Mouse (Mus musculus): ENCODE measurements around the gene Sart3. TPM values are rescaled to one million over a fixed set of nuclear protein-coding genes. Genes with fewer than 3 reads are reported as not detected.
"Not testable (repeated sequence)": the region's sequence is repeated elsewhere in the genome, so short reads cannot be mapped to it uniquely, and the experiment has no call there.

Sart3 gene
- total RNA-seq, 4 experiments from 2014 or later, result 43.7 to 57.8 (median 48.9) TPM

GRCm38 (mm10) chr5:113791197-113792095 is 19.1 kb upstream of the Sart3 start:
- no peak for DNase-seq (ENCODE audit: low spot score in 2 of 2)

GRCm38 (mm10) chr5:113790453-113791196 is 18.3 kb upstream of the Sart3 start:
- DNase-seq (ENCODE audit: low spot score in 2 of 2), result no peak

DNA sequence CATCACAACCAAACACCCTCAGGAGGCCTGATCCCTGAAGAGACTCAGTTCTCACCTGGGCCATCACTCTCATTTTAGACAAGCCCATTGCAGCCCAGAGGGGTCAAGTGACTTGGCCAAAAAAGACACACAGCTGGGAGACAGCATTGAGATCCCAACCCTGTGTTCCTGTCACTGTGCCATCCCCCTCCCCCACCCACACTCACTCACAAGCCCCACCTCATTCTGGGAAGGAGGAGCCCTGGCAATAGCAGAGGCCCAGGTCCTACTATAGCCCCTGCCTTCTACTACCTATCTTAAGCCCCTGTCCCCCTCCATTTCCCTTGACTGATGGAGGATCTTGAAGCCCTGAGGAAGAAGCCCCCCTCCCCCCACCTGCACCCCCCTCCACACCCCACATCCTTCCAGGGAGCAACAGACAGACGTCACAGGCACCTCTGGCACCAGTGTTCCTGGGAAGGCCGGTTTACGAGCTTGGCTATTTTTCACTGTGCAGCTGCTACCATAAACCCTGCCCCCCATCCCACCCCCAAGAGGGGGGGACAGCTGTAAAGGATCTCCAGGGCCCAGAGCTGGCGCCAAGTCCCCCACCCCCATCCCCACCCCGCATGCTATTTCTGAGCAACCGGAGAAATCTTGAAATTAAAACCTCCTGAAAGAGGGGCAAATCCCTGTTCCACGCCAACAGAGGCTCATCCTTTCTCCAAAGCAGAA is 16.9 kb upstream of the Sart3 start:
- DNase-seq (ENCODE audit: low spot score in 2 of 2), result no peak

DNA sequence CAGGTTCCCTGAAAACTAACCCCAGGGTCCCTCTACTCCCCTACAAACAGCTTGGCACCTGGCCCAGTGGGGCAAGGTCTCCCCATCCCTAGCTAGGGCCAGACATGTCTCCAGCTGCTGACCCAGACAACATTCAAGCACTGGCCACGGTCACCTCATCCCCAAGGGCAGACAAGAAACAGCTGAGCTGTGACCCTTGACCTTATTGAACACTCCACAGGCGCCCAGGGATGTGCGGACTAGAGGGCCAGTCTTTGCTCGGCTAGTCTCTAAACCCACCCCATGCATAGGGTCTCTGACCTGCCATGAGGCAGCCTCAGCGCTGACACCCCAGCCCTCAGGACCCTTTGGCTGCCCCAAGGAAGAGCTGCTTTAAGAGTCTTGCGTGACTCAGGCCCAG is 16.3 kb upstream of the Sart3 start:
- no peak for DNase-seq (ENCODE audit: low spot score in 2 of 2)

- no peak for DNase-seq (ENCODE audit: low spot score in 2 of 2)
Measured at GRCm38 (mm10) chr5:113786985-113787384, 14.7 kb upstream of the Sart3 start.

GRCm38 (mm10) chr5:113784104-113784503 is 11.8 kb upstream of the Sart3 start:
- DNase-seq (ENCODE audit: low spot score in 2 of 2), result not testable (repeated sequence)

DNA sequence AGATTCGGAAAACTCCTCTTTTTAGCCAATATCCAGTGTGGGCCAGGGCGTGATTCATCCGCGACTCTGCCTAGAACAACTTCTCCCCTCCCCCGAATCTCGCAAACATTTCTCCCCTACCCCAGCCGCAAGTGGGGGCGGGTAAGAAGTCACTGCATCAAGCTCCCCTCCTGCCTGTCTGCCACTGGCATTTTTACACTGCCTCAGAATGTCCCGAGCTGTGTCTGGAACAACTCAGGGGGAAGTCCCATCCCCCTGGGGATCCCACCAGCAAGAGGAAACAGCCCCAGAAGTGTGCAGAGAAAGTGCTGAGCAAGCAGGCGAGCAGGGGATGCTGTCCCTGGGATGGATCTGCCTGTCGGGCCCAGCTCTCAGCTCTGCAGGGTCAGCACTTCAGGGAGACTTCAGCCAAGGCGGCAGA is 11.3 kb upstream of the Sart3 start:
- DNase-seq (ENCODE audit: low spot score in 2 of 2), result no peak

DNA sequence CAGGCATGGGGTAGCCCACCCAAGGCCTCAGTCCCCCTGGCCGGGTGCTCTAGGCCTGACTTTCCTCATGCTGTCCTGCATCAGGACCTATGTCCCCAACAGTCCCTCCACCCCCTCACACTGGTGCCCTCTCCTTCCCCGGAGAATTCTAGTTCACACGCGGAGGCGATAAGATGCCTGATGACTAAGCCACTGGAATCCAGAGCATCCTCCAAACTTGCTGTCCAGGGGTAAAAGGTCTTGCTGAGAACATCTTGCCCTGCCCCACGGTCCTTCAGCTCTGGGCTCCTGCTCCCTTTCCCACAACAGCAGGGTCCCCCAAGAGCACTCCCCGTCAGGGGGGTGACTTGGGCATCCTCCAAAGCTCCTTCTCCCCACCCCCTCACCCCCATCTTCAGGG is 10.3 kb upstream of the Sart3 start:
- DNase-seq (ENCODE audit: low spot score in 2 of 2), result no peak

DNA sequence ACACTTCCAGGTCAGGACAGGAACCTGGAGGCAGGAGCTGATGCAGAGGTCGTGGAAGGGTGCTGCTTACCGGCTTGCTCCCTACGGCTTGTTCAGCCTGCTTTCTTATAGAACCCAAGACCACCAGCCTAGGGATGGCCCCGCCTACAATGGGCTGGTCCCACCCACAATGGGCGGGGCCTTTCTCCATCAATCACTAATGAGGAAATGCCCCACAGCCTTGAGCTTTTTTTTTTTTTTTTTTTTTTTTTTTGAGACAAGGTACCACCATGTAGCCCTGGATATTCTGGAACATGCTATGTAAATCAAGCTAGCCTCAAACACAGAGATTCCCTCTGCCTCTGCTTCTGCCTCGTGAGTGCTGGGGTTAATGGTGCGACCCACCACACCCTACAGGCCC is 9.6 kb upstream of the Sart3 start:
- DNase-seq (ENCODE audit: low spot score in 2 of 2), result no peak

- DNase-seq (ENCODE audit: low spot score in 2 of 2), result no peak
Measured at GRCm38 (mm10) chr5:113781254-113781653, 8.9 kb upstream of the Sart3 start.

DNA sequence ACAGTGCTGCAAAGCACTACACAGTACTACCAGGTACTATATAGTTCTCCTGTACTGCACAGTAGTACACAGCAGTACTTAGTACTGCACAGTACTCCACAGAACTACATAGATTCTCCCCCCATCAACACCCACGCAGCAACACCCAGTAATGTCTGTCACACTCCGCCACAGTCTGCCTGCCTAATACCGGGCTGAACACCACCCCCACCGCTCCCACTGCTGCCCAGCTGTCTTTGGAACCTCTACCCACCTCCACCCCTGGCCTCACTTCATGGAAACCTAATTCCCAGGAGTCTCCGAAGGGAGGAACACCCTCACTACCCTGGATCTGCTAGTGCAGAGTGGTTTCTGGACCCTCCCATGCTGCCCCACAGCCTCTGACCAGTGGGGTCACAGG is 8.5 kb upstream of the Sart3 start:
- no peak for DNase-seq (ENCODE audit: low spot score in 2 of 2)

- no peak for DNase-seq (ENCODE audit: low spot score in 2 of 2)
Measured at GRCm38 (mm10) chr5:113780082-113780752, 7.9 kb upstream of the Sart3 start.

GRCm38 (mm10) chr5:113779569-113779968 is 7.3 kb upstream of the Sart3 start:
- no peak for DNase-seq (ENCODE audit: low spot score in 2 of 2)

DNA sequence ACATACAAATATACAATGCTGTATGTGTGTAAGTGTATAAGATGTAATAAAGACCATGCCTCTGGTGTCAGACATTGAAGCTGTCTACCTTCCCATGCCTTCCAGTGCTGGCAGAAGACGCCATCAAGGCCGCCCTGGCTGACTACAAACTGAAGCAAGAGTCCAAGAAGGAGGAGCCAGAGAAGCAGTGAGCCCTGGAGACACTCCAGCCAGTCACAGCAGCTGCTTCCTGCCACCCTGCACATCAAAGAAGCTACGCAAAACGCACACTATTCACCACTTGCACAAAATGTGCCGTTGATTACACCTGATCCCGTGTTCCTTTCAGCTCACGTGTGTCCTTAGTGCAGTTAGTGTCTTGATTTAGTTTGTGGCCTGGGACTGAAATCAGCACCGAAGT is 5.4 kb upstream of the Sart3 start:
- DNase-seq (ENCODE audit: low spot score in 2 of 2), result not testable (repeated sequence)

DNA sequence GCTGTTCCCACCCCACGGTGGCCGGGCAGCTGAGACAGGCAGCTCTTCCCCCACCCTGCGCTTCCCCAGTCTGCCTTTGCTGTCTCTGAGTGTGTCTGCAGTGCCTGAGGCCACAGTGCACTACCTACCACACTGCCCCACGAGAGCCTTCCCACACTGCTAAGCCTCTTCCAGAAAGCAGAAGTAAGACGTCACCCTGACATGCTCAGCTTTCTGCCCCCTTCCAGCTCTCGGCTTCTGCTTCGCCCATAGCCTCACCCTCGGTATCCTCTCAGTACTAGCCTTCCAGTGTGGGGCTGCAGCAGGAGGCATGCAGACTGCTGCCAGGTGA is 4.6 kb upstream of the Sart3 start:
- DNase-seq (ENCODE audit: low spot score in 2 of 2), result no peak

- no peak for DNase-seq (ENCODE audit: low spot score in 2 of 2)
Measured at GRCm38 (mm10) chr5:113776128-113776895, 4.0 kb upstream of the Sart3 start.

DNA sequence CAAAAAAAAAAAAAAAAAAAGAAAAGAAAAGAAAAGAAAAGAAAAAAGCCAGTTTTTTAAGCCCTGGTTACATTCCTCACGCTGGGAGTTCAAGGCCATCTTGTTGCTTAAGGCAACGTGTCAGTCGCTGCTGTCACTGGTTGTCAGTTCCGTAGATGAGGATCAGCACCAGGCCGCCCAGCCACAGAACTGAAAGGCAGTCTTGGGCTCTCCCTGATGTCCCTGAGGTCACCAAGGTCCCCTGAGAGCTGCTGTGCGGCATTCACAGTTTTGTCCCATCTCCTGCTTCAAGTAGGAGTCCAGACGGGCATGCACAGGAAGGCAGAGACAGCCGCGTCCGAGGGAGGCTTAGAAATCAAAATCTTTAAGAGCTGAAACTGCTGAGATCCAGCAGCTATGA is 3.3 kb upstream of the Sart3 start:
- no peak for DNase-seq (ENCODE audit: low spot score in 2 of 2)

DNA sequence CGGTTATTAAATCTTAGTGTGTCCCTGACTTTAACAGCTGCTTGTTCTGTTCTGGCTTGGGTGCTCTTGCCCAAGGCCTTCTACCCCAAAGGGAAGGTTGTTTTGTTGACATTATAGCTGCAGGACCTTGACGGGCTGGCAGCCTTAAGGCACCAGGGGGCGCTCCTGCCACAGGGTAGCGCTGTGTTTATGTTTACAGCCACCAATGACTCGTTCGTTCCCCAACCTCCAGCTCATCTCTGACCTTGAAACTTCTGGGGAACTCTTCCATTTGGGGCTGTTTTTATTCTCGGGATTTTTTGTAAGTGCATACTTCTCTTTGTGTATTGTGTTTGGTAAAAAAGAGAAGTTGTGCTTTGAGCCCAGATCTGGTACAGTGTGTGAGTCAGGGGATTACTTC is 1.4 kb upstream of the Sart3 start:
- peak; percentile 70 to 87 for DNase-seq (ENCODE audit: low spot score in 2 of 2)

DNA sequence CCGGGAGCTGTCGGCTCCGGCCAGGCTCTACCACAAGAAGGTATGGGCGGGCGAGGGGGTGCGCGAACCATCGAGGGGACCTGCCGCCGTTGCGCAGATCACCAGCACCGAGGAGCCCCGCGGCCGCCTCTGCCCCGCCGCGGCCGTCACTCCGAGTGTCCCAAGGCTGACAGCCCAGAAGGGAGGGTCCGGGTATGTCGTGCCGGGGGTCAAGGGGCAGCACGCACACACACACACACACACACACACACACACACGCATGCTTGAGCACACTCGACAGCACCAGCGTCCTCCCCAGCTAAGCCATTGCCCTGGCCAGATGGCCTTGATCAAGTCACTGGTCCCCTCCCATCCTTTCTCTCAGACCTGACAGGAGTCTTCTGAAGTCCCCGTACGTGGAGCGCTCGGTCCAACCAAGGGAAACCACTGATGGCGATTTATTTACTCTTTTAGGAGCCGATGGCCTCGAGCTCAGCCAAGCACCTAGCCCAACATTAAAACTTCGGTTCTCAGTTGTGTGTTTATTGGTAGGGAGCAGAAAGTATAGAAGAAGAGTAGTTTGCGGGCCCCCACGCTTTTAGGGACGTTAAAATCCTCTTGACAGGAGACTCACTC is 702 bp upstream of the Sart3 start:
- DNase-seq (ENCODE audit: low spot score in 2 of 2), result no peak
